Mouse (Mus musculus) naive thymus-derived CD4-positive, alpha-beta T cell, adult 2 months (primary cell): ENCODE results near the gene Mnt.

Source experiments
- DNase-seq: peaks from one replicate; pipeline ENCODE4 v3.0.0-alpha.2; 2011; ENCODE audit warnings: low read depth

Gene Mnt

GRCm38 (mm10) chr11:74845784-74846183 is 15.1 kb downstream of the Mnt start:
- DNase-seq: peak; percentile 58

- peak; percentile 87 for DNase-seq
Measured at GRCm38 (mm10) chr11:74847919-74848521, 17.3 kb downstream of the Mnt start.

- DNase-seq: no peak
Measured at GRCm38 (mm10) chr11:74850998-74851661, 20.4 kb downstream of the Mnt start.

GRCm38 (mm10) chr11:74857756-74858155 is 27.0 kb downstream of the Mnt start:
- DNase-seq: no peak

GRCm38 (mm10) chr11:74862129-74862528 is 31.4 kb downstream of the Mnt start:
- no peak for DNase-seq

GRCm38 (mm10) chr11:74863471-74863870 is 32.8 kb downstream of the Mnt start:
- DNase-seq: no peak

GRCm38 (mm10) chr11:74864421-74864820 is 33.7 kb downstream of the Mnt start:
- no peak for DNase-seq

- DNase-seq: no peak
Measured at GRCm38 (mm10) chr11:74865252-74865651, 34.5 kb downstream of the Mnt start.

GRCm38 (mm10) chr11:74866640-74867039 is 35.9 kb downstream of the Mnt start:
- DNase-seq: no peak

GRCm38 (mm10) chr11:74867181-74867580 is 36.5 kb downstream of the Mnt start:
- no peak for DNase-seq

GRCm38 (mm10) chr11:74868046-74868760 is 37.5 kb downstream of the Mnt start:
- no peak for DNase-seq

- no peak for DNase-seq
Measured at GRCm38 (mm10) chr11:74869603-74870002, 38.9 kb downstream of the Mnt start.

GRCm38 (mm10) chr11:74870544-74870943 is 39.8 kb downstream of the Mnt start:
- DNase-seq: no peak

GRCm38 (mm10) chr11:74870991-74871622 is 40.4 kb downstream of the Mnt start:
- no peak for DNase-seq

- no peak for DNase-seq
Measured at GRCm38 (mm10) chr11:74874630-74875029, 43.9 kb downstream of the Mnt start.

- no peak for DNase-seq
Measured at GRCm38 (mm10) chr11:74876801-74877200, 46.1 kb downstream of the Mnt start.

- DNase-seq: no peak
Measured at GRCm38 (mm10) chr11:74880999-74881398, 50.3 kb downstream of the Mnt start.

GRCm38 (mm10) chr11:74881979-74882378 is 51.3 kb downstream of the Mnt start:
- DNase-seq: no peak

- DNase-seq: no peak
Measured at GRCm38 (mm10) chr11:74883098-74883497, 52.4 kb downstream of the Mnt start.

- DNase-seq: no peak
Measured at GRCm38 (mm10) chr11:74894619-74895018, 63.9 kb downstream of the Mnt start.
